Mouse (Mus musculus) urinary bladder, postnatal 10 days (tissue): ENCODE measurements around the gene Gpx4.

ENCODE experiments used
- DNase-seq: peaks from one replicate; pipeline ENCODE4 v3.0.0; 2022; ENCODE audit warnings: low spot score

Gene Gpx4

DNA sequence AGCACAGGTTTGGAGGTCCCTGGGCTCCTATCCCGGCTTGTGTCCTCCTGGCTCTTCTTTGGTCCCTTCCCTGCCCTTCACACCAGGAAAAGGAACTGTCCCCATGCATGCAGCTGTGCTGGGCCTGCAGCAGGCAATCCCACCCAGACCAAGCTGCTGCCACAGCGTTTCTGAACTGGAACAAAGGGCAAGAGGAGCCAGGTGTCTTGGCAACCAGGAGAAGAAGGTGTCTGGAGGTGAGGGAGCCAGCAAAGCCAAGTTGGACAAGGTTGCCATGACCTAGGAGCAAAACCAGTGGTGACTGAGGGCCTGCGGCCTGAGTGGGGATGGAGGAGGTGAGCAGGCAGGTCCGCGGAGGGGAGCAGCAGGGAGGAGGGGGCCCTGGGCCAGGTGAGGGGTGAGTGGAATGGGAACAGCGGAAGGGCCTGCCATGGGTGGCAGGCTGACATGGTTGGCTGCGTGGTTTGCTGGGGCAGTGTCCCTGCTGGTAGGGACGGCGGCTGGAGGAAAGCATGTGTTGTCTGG is at the start of gene Gpx4:
Gpx4 (plus strand) TSS at position 126 of the 525 bp plus-strand sequence.
- DNase-seq = no peak

DNA sequence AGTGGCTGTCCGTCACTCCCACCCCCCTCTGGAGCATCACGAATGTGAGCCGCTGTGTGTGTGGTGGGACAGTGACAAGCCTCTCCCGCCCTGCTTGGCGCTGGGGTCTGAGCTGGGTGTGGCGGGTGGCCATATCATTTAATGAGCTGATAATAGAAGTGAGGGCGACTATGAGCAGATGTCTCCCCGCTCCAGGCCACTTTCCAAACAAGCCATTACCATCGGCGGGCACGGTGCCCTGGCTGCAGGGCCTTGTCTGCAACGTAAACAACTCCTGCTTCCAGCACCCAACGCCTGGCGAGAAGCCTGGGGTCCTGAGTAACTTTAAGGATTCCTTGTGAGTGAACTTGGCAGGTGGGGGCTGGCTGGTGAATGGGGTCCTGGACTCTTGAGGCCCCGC is 49.1 kb upstream of the Gpx4 start:
- no peak for DNase-seq

DNA sequence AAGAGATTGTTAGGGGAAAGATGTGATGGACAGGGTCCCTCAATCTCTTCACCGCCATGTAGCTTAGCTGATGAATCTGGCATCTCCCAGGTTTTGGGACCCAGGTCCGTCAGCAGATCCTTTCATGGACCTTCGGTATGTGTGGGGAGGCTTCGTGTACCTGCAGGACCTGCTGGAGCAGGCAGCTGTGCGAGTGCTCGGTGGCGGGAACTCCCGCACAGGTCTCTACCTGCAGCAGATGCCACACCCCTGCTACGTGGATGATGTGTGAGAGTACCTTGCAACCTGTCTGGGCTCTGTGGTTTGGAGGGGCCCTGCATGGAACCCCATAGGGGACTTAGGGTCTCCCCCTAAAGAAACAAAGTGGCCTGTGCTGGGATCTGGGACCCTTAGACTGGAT is 45.0 kb upstream of the Gpx4 start:
- no peak for DNase-seq

DNA sequence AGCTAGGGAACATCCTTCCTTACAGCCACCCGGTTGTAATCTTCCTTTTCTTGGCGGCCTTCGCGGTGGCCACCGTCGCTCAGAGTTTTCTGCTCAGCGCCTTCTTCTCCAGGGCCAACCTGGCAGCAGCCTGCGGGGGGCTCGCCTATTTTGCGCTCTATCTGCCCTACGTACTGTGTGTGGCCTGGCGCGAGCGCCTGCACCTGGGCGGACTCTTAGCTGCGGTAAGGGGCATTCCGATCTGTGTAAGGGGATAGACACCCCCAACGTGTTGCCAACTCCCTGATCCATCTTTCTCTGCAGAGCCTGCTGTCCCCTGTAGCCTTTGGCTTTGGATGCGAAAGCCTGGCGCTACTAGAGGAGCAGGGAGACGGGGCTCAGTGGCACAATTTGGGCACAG is 44.1 kb upstream of the Gpx4 start:
- no peak for DNase-seq

DNA sequence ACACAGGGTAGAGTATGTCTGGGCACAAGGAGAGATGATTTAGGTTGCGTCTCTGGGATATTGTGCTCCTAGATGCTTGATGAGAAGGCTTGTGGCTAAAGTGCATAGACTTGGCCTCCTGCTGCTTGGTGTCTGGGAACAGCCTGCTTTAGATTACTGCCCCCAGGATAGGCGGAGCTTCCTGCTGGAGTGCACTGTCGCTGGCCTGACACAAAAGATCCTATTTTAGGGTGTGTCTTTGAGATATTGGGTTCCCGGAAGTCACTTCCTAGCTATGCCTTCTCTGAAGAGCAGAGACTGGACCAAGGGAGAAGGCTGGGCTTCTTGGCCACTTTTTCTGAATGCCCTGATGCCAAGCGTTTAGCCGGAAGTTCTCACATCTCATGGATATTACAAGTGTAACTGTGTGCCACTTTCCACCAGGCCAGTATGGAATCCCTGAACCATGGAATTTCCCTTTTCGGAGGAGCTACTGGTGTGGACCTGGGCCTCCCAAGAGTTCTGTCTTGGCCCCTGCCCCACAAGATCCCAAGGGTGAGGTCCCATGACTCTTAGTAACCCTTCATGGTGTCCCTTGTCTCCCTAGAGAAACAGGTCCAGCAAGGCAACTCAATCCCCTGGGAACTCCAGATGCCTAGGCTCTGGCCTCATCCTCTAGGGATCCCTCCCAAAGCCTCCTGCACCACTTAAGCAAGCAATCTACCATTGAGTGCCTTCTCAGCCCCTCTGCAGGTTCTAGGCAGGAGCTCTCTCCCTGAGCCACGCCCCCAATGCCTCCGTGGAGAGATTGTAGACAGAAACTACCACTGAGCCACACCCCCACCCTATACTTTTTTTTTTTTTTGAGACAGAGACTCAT is 43.4 kb upstream of the Gpx4 start:
- no peak for DNase-seq

DNA sequence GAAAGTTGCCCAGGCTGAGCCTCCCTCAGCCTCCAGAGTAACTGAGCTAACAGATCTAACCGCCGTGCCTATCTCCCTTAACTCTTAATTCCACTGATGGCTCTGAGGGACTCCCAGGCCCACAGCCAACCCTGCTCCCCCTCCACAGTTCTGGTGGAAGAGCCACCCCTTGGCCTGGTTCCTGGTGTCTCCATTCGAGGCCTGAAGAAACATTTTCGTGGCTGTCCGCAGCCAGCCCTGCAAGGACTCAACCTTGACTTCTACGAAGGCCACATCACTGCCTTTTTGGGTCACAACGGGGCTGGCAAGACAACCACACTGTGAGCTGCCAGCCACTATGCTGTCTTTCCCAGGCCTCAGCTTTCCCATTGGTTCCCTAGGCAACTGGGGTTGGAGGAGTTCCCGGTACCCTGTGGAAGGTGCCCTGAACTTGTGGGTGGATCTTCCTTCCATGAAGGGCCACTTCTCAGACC is 42.7 kb upstream of the Gpx4 start:
- no peak for DNase-seq

DNA sequence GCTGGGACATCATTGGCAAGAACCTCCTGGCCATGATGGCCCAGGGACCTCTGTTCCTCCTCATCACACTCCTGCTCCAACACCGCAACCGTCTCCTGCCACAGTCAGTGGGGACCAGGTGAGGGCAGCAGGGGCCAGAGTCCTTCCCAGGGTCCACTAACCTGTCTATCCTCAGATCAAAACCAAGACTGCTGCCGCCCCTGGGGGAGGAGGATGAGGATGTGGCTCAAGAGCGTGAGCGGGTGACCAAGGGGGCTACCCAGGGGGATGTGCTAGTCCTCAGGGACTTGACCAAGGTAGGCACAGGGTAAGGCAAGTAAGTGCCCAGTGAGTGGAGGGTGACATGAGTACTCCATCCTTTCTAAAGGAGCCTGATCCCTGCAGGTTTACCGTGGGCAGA is 35.2 kb upstream of the Gpx4 start:
- no peak for DNase-seq

DNA sequence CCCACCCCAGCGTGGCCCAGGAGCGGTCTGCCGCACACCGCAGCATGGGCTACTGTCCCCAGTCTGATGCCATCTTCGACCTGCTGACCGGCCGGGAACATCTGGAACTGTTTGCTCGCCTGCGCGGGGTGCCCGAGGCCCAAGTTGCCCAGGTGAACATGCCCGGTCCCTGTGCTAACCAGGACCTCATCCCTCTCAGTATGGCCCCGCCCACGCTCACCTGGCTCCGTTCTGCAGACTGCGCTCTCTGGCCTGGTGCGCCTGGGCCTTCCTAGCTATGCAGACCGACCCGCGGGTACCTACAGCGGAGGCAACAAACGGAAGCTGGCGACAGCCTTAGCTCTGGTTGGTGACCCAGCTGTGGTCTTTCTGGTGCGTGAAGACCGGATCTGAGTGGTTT is 33.4 kb upstream of the Gpx4 start:
- no peak for DNase-seq

DNA sequence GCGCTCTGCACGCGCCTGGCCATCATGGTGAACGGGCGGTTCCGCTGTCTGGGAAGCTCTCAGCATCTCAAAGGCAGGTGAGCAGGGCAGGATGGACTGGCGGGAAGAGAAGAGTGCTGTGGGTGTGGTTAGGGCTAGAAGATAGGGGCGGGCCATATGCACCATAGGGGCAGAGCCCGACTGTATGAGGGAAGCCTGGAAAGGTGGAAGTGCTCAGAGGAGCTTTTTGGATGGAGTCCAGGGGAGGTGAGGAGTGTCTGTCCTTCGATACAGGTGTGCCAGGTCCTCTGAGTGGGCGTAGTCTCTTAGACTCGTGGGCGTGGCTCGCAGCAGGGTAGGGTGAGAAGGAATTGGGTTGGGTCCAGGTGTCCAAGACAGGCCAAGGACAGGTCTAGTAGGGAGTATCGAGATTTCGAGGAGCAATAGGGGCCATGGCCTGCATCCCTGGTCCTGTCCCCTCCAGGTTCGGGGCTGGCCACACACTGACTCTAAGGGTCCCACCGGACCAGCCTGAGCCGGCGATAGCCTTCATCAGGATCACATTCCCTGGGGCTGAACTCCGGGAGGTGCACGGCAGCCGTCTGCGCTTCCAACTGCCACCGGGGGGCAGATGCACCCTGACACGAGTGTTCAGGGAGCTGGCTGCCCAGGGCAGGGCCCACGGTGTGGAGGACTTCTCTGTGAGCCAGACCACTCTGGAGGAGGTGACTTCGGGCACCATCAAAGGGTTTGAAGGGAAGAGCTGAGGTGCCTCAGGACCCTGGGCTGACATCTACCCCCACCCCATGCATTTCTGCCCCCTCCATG is 32.3 kb upstream of the Gpx4 start:
- DNase-seq = no peak

DNA sequence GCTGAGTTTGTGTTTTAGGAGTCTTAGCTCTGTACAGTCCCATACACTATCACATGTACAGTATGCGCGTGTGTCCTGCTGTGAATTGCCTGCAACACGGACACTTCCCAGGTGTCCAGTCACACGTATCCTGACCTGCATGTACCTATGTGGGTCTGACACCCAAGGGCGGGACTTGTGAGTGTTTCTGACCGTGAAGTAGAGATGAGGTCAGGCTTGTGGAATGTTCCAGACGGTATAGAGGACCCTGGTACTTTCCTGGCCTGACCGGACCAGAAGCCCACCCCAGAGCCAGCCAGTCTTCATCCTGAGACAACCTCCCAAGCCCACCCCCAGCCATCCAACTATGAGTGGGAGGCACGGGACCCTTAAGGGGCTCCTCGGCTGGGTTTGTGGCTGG is 31.4 kb upstream of the Gpx4 start:
- DNase-seq = no peak

DNA sequence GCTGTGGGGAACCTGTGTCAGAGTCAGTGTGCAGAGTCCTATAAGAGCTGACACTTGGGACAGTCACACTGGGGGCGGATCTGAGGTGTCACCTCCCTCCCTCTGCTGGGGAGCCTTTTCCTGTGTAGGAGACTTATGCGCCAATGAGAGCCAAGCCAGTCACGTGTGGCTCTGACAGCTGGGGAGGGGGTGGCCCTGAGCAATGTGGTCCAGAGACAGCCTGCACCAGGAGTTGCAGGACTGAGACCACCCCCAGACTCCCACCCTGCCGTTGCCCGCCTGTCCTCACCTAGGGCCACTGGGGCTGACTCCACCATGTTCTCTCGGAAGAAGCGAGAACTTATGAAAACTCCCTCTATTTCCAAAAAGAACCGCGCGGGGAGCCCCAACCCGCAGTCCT is 30.5 kb upstream of the Gpx4 start, which contains the start of gene Arhgap45:
Arhgap45 (plus strand) TSS at position 143 of the 400 bp plus-strand sequence.
- DNase-seq = no peak

DNA sequence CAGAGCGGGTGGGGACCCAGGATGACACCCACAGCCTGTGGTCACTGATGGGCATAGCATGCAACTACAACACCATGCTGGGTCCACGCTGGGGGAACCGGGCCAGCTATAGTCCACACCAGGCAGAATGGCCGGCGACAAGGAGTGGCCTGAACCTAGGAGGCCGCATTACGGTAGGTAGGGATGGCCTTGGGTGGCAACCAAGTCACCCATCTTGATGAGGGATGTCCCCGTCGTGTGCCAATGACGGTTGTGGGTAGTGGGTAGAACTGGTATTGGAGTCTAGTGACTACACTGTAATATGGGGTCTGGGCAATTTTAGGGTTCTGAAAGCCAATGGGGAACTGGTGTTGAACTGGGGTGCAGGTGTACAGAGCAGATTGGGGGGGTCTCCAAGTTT is 30.0 kb upstream of the Gpx4 start:
- DNase-seq = no peak

DNA sequence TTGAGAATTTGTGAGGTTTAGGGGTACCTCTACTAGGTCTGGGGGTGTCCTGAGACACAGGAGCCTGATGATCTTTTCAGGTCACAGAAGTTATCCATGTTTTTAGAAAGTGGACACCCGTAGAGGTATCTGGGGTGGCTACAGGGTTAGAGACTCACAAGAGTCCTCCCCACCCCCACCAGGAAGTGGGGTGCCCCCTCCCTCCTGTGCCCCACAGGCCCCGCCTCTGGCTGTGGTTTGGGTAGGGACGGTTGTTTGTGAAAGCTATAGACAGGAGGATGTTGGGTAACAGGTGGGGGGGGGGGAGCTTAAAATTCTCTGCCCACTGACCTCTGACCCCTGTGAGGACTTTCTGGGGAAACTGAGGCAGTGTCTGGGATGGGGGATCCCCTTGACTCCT is 29.6 kb upstream of the Gpx4 start:
- DNase-seq = no peak

DNA sequence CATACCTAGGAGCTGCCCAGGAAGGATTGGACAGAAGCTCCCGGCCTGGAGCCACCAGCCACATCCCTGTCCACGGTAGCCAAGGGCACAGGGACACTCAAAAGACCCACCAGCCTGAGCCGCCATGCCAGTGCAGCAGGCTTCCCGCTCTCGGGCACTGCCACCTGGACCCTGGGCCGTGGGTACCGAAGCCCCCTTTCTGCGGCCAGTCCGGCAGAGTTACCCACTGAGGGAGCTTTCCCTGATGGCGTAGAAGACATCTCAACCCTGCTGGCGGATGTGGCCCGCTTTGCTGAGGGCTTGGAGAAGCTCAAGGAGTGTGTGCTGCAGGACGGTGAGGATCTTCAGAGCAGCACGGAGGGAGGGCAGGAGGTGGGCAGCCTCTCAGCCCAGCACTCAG is 29.2 kb upstream of the Gpx4 start:
- no peak for DNase-seq

DNA sequence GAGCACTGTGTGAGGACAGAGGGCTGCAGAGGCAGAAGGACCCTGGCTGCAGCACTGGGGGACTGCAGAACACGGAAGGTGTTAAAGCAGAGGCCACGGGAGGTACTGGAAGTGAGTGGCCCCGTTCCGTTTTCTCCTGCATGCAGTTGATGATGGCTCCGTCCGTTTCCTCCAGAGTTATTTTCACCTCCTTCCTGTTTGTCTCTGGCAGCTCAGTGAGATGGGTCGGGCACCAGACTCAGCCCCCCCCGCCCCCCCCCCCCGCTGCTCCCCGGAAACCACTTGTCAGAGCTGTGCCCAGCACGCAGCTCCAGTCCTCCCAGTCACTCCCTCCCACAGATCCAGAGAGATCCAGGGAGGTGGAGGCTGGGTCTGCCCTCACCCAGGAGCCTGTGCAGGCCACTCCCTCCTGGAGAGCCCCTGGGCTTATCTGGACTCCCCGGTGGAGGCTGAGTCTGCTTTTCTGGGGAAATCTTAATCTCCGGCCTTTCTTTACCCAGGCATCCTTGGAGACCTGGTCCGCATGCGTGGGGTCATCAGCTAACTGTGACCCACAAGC is 28.1 kb upstream of the Gpx4 start:
- no peak for DNase-seq

DNA sequence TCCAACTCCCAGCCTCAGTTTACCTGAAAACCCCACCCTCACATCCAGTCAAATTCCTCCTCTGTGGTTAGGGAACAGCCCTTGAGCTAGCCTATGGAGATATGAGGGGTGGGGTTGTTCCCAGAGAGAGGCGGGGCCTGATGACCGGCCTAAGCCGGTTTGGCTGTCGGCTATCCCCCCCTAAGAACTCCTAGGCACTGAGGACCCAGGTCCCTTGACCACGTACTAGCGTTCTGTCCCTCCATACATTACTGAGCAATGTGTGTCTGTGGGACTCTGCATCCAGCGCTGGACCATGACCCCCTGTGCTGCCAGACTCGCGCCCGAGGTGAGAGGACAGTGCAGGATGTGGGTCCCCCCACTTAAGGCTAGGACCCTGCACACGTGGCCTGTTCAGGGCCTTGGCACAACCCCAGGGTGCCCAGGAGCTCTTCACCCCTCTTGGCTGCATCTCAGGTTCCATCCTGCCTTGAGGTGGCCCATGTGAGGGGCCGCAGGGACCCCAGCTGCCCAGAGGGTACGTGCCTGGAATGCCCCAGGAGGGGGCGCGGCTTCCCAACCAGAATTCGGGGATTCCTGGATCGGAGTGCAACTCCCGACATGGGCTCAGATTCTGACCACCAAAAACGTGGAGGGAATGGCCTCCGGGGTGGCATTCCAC is 27.4 kb upstream of the Gpx4 start:
- DNase-seq = no peak

DNA sequence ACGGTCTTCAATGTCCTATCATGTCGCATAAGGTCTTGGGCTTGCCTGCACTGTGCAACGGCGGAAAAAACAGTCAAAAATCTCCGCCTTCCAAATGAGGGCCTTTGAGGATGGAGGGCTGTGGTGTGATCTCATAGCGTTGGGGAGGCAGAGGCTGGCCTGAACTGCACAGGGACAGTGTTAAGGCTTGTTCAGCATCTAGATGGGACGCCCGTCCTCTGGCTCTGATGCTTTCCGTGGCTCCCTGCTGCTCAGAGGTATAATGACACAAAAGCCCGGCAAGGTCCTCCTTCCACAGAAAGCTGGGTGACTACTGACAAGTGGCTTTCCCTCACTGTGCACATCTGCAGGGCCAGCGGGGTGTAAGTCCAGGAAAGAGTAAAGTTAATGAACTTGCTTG is 26.8 kb upstream of the Gpx4 start:
- no peak for DNase-seq

DNA sequence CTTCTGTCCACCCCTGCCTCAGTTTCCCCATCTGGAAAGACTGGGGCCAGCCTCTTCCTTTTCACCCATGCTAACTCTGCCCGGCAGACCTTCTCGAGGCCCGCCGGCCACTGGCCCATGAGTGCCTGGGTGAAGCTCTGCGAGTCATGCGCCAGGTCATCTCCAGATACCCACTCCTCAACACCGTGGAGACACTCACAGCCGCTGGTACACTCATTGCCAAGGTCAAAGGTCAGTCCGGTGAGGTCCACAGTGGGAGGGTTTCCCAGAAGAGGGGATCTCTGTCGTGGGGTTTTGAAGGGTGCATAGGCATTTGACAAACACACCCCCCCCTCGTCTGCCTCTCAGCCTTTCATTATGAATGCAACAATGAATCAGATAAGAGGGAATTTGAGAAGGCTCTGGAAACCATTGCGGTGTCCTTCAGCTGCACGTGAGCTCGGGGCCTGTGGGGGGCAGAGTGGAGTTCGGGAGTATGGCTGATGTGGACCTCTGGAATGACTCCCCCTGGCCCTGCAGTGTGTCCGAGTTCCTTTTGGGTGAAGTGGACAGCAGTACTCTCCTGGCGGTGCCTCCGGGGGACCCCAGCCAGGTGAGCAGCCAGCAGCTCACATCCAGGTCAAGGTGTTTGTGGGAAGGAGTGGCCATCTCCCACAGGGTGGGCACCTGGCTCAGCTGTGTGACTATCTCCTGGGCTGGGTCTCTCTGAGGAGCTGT is 26.2 kb upstream of the Gpx4 start:
- no peak for DNase-seq

DNA sequence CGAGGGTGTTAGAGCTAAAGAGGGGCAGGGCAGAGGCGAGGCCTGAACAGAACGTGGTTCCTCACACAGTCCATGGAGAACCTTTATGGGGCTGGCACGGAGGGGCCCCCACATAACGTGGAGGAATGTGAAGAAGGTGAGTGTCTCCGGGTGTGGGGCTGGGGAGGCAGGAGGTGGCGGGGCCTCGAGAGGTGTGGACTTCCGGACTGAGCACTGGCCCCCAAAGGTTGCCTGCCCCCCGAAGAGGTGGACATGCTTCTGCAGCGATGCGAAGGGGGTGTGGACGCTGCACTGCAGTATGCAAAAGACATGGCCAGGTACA is 25.7 kb upstream of the Gpx4 start:
- DNase-seq = no peak

DNA sequence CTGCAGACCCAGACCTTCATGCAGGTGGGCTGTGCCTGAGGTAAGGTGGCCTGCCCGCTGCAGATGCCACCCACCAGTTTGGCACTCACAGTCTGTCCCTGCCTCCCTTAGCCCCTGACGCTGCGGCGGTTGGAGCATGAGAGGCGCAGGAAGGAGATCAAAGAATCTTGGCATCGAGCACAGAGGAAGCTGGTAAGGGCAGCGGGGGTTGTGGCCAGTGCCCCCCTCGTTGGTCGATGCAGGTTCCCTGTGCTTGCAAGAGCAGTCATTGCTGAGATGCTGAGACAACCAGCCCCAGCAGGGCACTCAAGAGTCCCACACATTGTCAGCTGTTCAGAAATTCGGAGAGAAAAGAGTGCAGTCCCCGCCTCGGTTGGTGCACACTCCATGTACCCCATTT is 24.8 kb upstream of the Gpx4 start:
- DNase-seq = no peak

DNA sequence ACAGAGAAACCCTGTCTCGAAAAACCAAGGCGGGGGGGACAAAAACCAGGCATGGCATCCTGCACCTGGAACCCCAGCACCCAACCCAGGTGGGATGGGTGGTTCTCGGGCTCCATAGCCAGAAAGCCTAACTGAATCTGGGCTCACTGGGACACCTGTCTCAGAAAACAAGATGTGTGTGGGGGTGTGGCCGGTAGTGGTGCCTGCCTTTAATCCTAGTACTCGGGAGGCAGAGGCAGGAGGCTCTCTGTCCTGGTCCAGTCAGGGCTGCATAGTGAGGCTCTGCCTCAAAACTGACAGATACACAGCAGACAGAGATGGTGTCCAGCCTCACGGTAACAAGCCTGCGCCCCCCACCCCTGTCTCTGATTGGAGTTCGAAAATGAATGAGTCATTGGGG is 24.2 kb upstream of the Gpx4 start:
- no peak for DNase-seq

DNA sequence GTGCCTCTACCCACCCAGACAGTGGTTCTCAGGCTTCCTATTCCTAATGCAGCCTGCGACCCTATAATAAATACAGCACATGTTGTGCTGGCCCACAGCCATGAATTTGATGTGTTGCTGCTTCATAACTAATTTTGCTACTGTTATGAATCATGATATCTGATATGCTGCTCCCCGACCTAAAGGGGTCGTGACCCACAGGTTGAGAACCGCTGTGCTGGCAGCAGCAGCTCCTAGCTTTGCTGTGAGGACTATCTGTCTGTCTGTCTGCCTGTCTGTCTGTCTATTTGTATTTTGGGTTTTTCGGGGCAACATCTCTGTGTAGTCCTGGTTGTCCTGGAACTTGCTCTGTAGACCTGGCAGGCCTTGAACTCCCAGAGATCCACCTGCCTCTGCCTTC is 23.2 kb upstream of the Gpx4 start:
- no peak for DNase-seq
